Mouse (Mus musculus) CH12.LX (cell line): Measurements from ENCODE around the gene Txndc2. TPM values are rescaled to one million over a fixed set of nuclear protein-coding genes. Genes with fewer than 3 reads are reported as not detected.

Experiments
- DNase-seq: peaks from one replicate; pipeline ENCODE4 v3.0.0-alpha.2; 2013; ENCODE audit errors: extremely low read depth
- H3K27ac ChIP-seq: 2 replicates; pipeline ENCODE4 v1.5.1; 2012; ENCODE audit warnings: low read depth, mild to moderate bottlenecking, control low read depth, moderate library complexity; ENCODE audit not compliant: insufficient read depth
- H3K27me3 ChIP-seq: replicated peaks from 2 replicates; pipeline ENCODE3; 2012; ENCODE audit warnings: inconsistent platforms
- H3K36me3 ChIP-seq, 2 experiments: replicated peaks in 1 of 2; 2 replicates each; pipeline versions ENCODE3 to v1.6.1; 2012; ENCODE audit warnings: inconsistent platforms in 1 of 2, low read length in 1 of 2, mild to moderate bottlenecking in 1 of 2, mixed read lengths in 1 of 2, moderate library complexity in 1 of 2; ENCODE audit not compliant: control insufficient read depth in 1 of 2, insufficient read depth in 1 of 2
- H3K4me1 ChIP-seq, 2 experiments: 2 replicates each; pipeline ENCODE4 v1.6.1; 2012; ENCODE audit warnings: inconsistent platforms in 1 of 2, moderate library complexity in 1 of 2; ENCODE audit not compliant: insufficient read depth in 2 of 2, control insufficient read depth in 1 of 2
- H3K4me2 ChIP-seq: 2 replicates; pipeline ENCODE4 v1.6.1; 2012; ENCODE audit warnings: low read depth, mild to moderate bottlenecking, control low read depth; ENCODE audit not compliant: poor library complexity, insufficient read depth, severe bottlenecking
- H3K4me3 ChIP-seq, 3 experiments: fragments of 150-350 bp in 1 of 3; sonication (generic) in 1 of 3; replicated peaks in 1 of 3; 2 replicates each; pipeline versions ENCODE3 to v1.5.1; 2011 to 2012; ENCODE audit warnings: low read depth in 2 of 3, low read length in 2 of 3, mild to moderate bottlenecking in 2 of 3, moderate library complexity in 2 of 3, control low read depth in 1 of 3, improper control_type of control experiment in 1 of 3, inconsistent platforms in 1 of 3, mixed read lengths in 1 of 3; ENCODE audit not compliant: poor library complexity in 1 of 3
- H3K79me2 ChIP-seq: replicated peaks from 2 replicates; pipeline ENCODE4 v1.6.1; 2012; ENCODE audit warnings: mild to moderate bottlenecking, moderate library complexity; ENCODE audit not compliant: control insufficient read depth, poor library complexity, insufficient read depth, severe bottlenecking; ENCODE audit errors: extremely low read depth
- H3K9ac ChIP-seq: 2 replicates; pipeline ENCODE4 v1.6.1; 2012; ENCODE audit warnings: low read depth, mild to moderate bottlenecking, control low read depth, moderate library complexity; ENCODE audit not compliant: insufficient read depth
- H3K9me3 ChIP-seq: replicated peaks from 2 replicates; pipeline ENCODE3; 2012; ENCODE audit warnings: low read length, inconsistent platforms, mixed read lengths
- BHLHE40 ChIP-seq: IDR thresholded peaks from 2 replicates; pipeline ENCODE4 v1.6.1; 2011; ENCODE audit warnings: mild to moderate bottlenecking, low read depth, low read length, improper control_type of control experiment
- CTCF ChIP-seq, 2 experiments: IDR thresholded peaks in 1 of 2; conservative IDR thresholded peaks in 1 of 2; 2 replicates each; pipeline ENCODE4 v1.5.1; 2011 to 2012; ENCODE audit warnings: low read depth in 2 of 2, low read length in 2 of 2, improper control_type of control experiment in 1 of 2, inconsistent platforms in 1 of 2, mild to moderate bottlenecking in 1 of 2, moderate library complexity in 1 of 2
- ETS1 ChIP-seq: conservative IDR thresholded peaks from 2 replicates; pipeline ENCODE4 v1.6.1; 2012; ENCODE audit warnings: low read depth, mild to moderate bottlenecking, inconsistent platforms, low read length, improper control_type of control experiment, moderate library complexity
- MAFK ChIP-seq: IDR thresholded peaks from 2 replicates; pipeline ENCODE4 v1.6.1; 2011; ENCODE audit warnings: low read length, improper control_type of control experiment; ENCODE audit not compliant: insufficient replicate concordance
- MEF2A ChIP-seq: IDR thresholded peaks from 2 replicates; pipeline ENCODE4 v1.6.1; 2014; ENCODE audit warnings: low read depth, mild to moderate bottlenecking, inconsistent platforms, low read length, improper control_type of control experiment, borderline replicate concordance
- NELFE ChIP-seq: IDR thresholded peaks from 2 replicates; pipeline ENCODE4 v1.6.1; 2011; ENCODE audit warnings: low read depth, low read length, improper control_type of control experiment
- NRF1 ChIP-seq: IDR thresholded peaks from 2 replicates; pipeline ENCODE4 v1.6.1; 2014; ENCODE audit warnings: low read depth, mild to moderate bottlenecking, inconsistent platforms, low read length, improper control_type of control experiment, moderate library complexity
- POLR2AphosphoS2 ChIP-seq: IDR thresholded peaks from 2 replicates; pipeline ENCODE4 v1.6.1; 2011; ENCODE audit warnings: low read depth, low read length, improper control_type of control experiment
- RAD21 ChIP-seq: IDR thresholded peaks from 2 replicates; pipeline ENCODE4 v1.6.1; 2011; ENCODE audit warnings: low read depth, mild to moderate bottlenecking, low read length, improper control_type of control experiment, moderate library complexity
- RCOR1 ChIP-seq: conservative IDR thresholded peaks from 2 replicates; pipeline ENCODE4 v1.6.1; 2012; ENCODE audit warnings: low read depth, mild to moderate bottlenecking, inconsistent platforms, low read length, improper control_type of control experiment
- SIN3A ChIP-seq: IDR thresholded peaks from 2 replicates; pipeline ENCODE4 v1.6.1; 2012; ENCODE audit warnings: low read length, improper control_type of control experiment, inconsistent platforms
- TCF12 ChIP-seq: IDR thresholded peaks from 2 replicates; pipeline ENCODE4 v1.6.1; 2014; ENCODE audit warnings: low read depth, mild to moderate bottlenecking, inconsistent platforms, low read length, improper control_type of control experiment
- dilution Hi-C: fragments of 300-500 bp; cut with MboI; formaldehyde crosslinking; loops from 2 replicates; pipeline ENCODE4 v1.14.3; 2020; ENCODE audit warnings: low sequenced_read_pairs; ENCODE audit not compliant: extremely low pct_unique_long_range_greater_than_20kb, extremely low pct_ligation_motif_present
- in situ Hi-C: fragments of 300-500 bp; cut with MboI; formaldehyde crosslinking; loops from 3 replicates; pipeline ENCODE4 v1.14.3; 2019; ENCODE audit warnings: low sequenced_read_pairs, low pct_ligation_motif_present, low pct_unique_long_range_greater_than_20kb, mixed read lengths
- polyA plus RNA-seq: library from polyadenylated mRNA; unstranded; fragments of >175 nt; gene quantifications from 2 replicates; pipeline ENCODE4 v1.2.1, GENCODE M21; 2012; ENCODE audit warnings: low read depth; ENCODE audit not compliant: insufficient read length
- total RNA-seq, 2 experiments: library from RNA; depleted of rRNA; stranded (reverse); fragments of 300-350 nt in 1 of 2; fragments of >200 nt in 1 of 2; gene quantifications; 2 replicates each; pipeline ENCODE4 v1.2.3; 2012 to 2014

The Txndc2 gene
- total and polyA plus RNA-seq, 3 experiments, result not detected

DNA sequence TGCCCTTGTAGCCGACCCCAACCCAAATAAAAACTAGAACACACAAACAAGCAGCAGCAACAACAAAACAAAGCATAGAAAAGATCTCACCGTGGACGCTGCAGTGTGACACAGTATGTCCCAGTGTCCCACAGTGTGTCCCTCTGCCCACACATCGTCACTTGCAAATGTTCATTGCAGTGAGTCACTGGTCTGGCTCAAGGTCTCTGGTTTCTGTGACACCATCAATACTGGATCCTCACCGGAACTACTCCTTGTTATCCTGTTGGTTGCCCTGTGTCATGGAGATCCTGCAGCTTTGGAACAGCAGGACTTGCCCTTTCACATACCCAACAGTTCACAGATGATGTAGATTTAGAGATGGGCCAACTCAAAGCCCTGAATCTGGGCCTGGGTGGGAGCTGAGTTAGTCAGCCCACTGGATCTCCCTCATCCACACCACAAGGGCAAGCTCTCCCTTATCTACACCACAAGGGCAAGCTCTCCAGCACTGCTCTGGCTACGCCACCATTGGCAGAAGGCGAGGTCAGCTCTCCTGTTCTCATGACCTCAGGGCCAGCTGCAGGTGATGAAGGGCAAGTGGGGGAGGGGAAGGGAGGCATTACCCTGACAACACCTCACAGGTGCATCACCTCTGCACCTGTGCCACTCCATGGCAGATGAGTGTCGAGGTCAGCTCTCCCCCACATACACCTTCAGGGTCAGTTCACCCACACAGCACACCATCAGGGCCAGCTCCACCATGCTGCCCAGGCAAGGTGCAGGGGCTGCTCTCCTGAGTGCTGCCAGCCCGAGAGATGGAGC lies 6.6 kb upstream of the Txndc2 start:
- Histone ChIP-seq H3K9ac (no peak overlapping the region), H3K27ac (no peak overlapping the region), H3K4me2 (no peak overlapping the region), H3K79me2 (no peaks in the 10 kb centered on the region), H3K9me3 (no peaks in the 10 kb centered on the region), H3K27me3 (no peaks in the 10 kb centered on the region), H3K36me3 (no peaks in the 10 kb centered on the region), H3K4me1 (peaks cover 5% of the 10 kb centered on the region in 2 experiments; a peak in 1 of 4 replicates), H3K4me3 (no peak overlapping the region)
- in situ Hi-C loops (no loop called here), dilution Hi-C loops (no loop called here)
- TF ChIP-seq RCOR1 (no peak), MEF2A (no peak), CTCF (conservative IDR thresholded peaks at IDR 0.05 in 1 of 2, IDR thresholded peaks at IDR 0.05 in 1 of 2; ENCODE audit: low read depth in 2 of 2, low read length in 2 of 2) (no peak), TCF12 (no peak), POLR2AphosphoS2 (no peak), NELFE (no peak), RAD21 (no peak), NRF1 (no peak)
- DNase-seq, result no peak

GRCm38 (mm10) chr17:65647961-65648360 lies 6.0 kb upstream of the Txndc2 start:
- DNase-seq, result no peak
- in situ Hi-C loops, result no loop called here
- dilution Hi-C loops, result no loop called here
- Histone ChIP-seq H3K4me1 (peaks cover 5% of the 10 kb centered on the region in 2 experiments; a peak in 1 of 4 replicates), H3K79me2 (no peaks in the 10 kb centered on the region), H3K27ac (no peak overlapping the region), H3K4me3 (no peak overlapping the region), H3K27me3 (no peaks in the 10 kb centered on the region), H3K36me3 (no peaks in the 10 kb centered on the region), H3K9ac (no peak overlapping the region), H3K9me3 (no peaks in the 10 kb centered on the region), H3K4me2 (no peak overlapping the region)
- no peak for TF ChIP-seq SIN3A

DNA sequence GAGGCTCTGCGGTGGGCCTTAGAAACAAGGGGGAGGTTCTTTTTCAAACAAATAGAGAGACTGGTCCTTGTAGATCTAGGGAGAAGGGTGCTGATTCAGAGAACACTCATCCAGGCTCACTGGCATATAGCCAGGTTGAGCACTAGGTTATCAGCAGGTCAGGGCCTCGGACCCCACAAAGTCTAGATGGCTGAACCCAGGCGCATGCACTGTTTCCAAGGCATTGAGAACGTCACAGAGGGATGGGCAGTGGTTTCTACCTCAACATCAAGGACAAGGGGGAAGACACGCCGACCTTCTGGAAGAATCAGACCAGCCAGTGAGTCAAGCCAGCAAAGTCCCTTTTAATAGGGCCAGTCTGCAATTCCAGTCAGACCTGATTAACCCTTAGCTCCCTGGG lies 5.3 kb upstream of the Txndc2 start:
- H3K79me2 ChIP-seq, result no peaks in the 10 kb centered on the region
- no peaks in the 10 kb centered on the region for H3K36me3 ChIP-seq
- no peak overlapping the region for H3K27ac ChIP-seq
- in situ Hi-C loops (no loop called here), dilution Hi-C loops (no loop called here)
- TF ChIP-seq SIN3A (no peak), ETS1 (no peak), MAFK (no peak), BHLHE40 (no peak), MEF2A (no peak)
- no peak overlapping the region for H3K4me2 ChIP-seq
- DNase-seq, result no peak
- peaks cover 5% of the 10 kb centered on the region in 2 experiments; a peak in 1 of 4 replicates for H3K4me1 ChIP-seq
- H3K27me3 ChIP-seq, result no peaks in the 10 kb centered on the region
- no peak overlapping the region for H3K9ac ChIP-seq
- H3K4me3 ChIP-seq, result no peak overlapping the region
- no peaks in the 10 kb centered on the region for H3K9me3 ChIP-seq
